Mouse (Mus musculus): ENCODE data around the gene Vmn2r89.
"Not testable (repeated sequence)": the region's sequence is repeated elsewhere in the genome, so short reads cannot be mapped to it uniquely, and the experiment has no call there.

GRCm38 (mm10) chr14:51481332-51482015, 29.8 kb downstream of the Vmn2r89 start:
- TF ChIP-seq CTCF (IDR thresholded peaks at IDR 0.05; ENCODE audit: low read depth, low read length); POLR2A (IDR thresholded peaks at IDR 0.05; ENCODE audit: extremely low read depth, insufficient read depth, low read length): not testable (repeated sequence)
